Mouse (Mus musculus) retina, embryonic 14.5 days (tissue): Measurements from ENCODE around the gene Apbb1.

Experiments
- DNase-seq: peaks from one replicate; pipeline ENCODE4 v3.0.0-alpha.2; 2015; ENCODE audit warnings: low spot score

Gene Apbb1

DNA sequence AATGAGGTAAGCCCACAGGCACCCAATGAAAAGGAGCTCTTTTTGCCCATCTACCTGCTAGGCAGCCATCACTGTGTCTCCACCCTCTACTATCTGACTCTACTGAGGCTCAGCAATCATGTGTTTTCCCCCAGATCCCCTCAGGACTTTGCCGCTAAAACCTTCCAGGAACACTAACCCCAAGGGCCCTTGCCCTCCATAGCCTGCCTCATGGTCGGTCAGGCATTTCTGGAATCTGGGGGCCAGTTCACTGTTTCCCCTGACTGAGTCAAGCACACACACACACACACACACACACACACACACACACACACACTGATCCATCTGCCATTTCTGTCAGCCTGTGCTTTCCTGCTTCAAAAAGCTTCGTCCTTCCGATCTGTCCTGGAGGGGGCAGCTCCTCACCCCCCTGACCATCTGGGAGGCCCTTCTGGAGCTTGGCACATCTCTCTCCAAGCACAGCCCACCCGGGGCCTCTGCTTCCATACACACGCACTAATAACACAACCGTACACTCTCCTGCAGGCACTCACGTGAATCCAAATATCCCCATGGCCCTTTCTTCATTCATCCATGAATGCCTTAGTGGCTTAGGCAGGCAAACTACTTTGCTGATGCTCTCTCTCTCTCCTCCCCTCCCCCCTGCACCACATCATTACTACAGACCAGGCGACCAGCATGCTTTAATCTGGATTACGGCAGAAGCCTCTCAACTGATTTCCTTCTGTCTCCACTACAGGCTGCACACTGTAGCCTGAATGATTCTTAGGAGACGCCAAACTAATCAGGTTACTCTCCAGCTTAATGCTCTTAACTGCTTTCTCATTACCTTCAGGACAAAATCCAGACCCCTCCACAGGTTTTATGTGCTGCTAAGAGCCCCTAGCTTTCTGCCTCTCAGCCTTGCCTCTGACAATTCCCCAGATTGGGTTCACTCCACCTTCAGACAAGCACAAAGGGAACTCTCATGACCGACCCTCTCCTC, 11.6 kb downstream of the Apbb1 start:
- peak; percentile 73 for DNase-seq

- peak; percentile 67 for DNase-seq
These were observed 12.4 kb downstream of the Apbb1 start for GRCm38 (mm10) chr7:105568988-105569471.

DNA sequence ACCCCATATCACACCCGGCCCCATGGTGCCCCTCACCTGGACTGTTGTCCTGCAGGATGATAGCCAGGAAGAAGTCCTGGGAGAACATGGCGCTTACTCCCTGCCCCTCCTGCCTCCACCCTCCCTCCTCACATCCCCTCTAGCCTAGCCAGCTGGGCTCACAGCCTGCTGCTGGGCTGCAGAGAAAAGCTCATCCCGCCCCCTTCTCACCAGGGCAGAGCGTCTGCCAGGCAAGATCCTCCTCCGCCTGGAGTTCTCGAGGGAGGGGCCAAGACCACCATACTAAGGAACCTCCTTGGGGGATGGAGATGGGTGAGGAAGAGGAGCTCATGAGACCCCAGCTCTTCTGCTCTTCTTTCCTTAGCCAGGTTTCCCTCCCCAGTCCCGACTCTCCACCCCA, 12.9 kb downstream of the Apbb1 start:
- DNase-seq, result peak; percentile 62

DNA sequence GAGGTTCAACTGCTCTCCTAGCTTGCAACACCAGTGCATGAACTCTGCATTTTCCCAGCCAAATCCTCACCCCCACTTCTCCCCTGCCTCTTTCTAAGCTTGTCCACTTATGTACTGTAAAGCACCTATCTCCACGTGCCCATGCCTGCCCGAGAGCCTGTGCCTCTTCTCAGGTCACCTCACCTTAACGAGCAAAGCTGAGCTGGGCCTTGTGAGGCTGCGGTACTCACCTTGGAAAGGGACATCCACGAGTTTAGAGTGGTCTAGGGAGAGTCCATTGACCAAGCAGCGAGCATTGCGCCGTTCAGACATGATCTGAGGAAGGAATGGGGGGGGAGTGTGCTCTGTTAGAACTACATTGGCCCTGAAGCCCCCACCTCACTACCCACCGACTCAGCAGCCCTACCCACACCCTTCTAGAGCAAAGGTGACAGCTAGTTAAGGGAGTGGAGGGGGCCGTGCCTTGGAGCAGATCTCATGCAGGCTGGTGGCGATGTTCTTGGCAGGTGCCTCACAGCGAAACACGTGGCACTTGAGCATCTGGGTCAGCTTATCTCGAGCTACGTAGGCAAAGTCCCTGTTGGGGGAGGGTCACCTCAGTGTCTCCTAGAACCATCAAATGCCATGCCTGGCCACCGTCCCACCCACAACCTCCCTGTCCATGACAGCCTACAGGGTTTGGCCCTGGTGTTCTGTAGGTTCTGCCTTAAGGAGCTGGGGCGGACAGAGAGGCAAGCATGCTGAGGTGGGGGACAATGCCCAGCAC, 16.2 kb downstream of the Apbb1 start:
- DNase-seq, result no peak

GRCm38 (mm10) chr7:105563367-105563766, 18.1 kb downstream of the Apbb1 start:
- no peak for DNase-seq

GRCm38 (mm10) chr7:105562317-105562716, 19.1 kb downstream of the Apbb1 start:
- DNase-seq, result no peak

- DNase-seq, result no peak
These were observed 22.4 kb downstream of the Apbb1 start for GRCm38 (mm10) chr7:105559016-105559415.

GRCm38 (mm10) chr7:105557671-105558070, 23.8 kb downstream of the Apbb1 start:
- no peak for DNase-seq

DNA sequence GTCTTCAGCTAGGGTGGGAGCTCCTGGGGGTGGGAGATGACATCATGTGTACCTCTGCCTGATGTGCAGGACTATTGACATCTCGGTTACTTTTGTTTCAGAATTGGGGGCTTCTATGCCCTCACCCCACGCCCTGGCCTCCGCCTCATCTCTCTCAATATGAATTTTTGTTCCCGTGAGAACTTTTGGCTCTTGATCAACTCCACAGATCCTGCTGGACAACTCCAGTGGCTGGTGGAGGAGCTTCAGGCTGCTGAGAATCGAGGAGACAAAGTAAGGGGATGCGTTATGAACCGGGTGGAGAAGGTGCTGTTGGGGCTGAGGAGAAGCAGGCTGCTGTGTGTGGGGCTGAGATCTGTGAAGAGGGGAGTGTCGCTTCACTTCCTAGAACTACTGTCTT, 25.0 kb downstream of the Apbb1 start:
- no peak for DNase-seq

DNA sequence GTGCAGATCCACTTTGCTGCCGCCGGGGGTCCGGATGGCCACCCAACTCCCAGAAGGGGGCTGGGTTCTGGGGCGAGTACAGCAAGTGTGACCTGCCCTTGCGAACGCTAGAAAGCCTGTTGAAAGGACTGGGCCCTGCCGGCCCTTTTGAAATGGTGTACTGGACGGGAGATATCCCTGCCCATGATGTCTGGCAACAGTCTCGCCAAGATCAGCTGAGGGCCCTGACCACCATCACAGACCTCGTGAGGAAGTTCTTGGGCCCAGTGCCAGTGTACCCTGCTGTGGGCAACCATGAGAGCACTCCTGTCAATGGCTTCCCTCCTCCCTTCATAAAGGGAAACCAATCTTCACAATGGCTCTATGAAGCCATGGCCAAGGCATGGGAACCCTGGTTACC, 25.9 kb downstream of the Apbb1 start:
- DNase-seq, result no peak

DNA sequence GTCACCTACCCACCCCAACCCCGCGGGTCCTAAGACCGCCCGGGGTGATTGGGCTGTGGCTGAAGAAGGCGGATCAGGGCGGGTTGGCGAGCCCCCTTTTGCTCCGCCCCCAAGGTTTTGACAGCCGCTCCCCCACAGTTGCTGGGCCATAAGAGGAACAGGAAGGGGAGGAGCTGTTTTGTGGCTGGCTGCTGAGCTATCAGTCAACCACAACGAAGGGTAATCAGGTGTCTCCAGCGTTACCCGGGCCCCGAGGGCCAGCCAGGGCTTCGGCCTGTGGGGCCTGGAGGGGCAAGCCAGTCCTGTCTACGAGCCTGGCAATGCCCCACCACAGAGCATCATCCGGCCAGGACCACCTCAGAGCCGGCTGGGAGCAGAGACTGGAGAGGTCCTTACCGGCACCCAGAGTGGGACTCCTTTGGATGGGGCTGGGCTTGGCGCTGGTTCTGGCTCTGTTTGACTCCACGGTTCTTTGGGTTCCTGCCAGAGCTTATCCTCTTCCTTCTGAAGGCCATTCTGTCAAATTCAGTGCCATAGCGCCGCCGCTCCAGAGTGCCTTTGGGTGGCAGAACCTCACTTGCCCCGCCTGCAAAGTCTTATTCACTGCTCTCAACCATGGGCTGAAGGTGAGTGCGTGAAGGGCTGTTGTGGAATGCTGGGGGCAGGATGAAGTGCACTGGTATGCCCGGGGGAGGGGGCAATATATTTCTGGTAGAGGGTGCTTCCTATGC, 27.1 kb downstream of the Apbb1 start, which contains the start of gene Smpd1:
Smpd1 (plus strand) TSS at position 149 of the 731 bp plus-strand sequence.
- DNase-seq, result peak; percentile 89

DNA sequence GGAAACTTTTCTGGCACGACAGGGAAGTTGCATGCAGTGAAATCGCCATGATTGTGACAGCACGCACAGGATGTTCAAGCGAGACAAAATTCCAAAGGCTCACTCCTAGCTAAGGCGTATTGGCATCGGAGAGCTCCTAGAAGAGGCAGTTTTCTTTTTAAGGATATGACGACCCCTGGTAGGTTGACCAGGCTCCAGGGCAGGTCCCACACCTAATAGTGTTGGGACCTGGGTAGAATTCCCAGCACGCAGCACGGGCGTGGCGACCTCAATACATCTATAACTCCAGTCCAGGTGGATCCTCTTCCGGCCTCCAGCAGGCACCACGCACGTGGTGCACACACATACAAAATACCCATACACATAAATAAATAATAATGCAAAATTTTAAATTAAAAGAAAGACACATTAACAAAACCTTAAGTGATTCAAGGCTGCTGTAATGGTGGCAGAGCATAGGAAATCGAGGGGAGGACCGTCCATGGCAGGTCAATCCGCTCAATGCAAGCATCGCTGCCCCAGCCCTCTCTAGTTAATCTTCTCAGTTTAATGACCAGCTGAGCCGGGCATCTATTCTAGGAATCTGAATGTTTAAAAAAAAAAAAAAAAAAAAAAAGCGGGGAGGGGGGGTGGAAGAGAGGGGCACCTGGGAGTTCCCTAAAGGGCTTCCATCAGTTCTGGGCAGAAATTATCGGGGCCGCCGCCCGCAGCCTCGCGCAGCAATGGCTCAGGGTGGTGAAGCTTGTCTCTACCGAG, 27.8 kb downstream of the Apbb1 start:
- no peak for DNase-seq

DNA sequence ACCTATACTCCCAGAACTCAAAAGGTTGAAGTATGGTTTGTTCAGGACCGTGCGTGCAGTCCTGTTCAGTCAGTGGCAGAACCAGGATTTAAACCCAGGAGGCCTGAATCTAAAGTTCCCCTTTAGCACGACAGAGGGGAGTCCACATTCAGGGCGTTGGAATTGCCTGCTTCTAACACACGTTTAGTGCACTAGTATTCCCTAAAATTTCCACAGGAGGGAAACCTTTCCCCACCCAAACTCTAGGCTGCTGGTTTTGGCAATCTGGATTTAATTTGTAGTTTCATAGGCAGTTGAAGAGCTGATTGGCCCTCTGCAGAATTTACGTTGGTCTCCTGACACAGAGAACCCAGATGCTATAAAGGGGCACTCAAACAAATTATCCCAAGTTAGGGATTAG, 32.4 kb downstream of the Apbb1 start:
- DNase-seq, result peak; percentile 55

GRCm38 (mm10) chr7:105547970-105548369, 33.5 kb downstream of the Apbb1 start:
- DNase-seq, result no peak

DNA sequence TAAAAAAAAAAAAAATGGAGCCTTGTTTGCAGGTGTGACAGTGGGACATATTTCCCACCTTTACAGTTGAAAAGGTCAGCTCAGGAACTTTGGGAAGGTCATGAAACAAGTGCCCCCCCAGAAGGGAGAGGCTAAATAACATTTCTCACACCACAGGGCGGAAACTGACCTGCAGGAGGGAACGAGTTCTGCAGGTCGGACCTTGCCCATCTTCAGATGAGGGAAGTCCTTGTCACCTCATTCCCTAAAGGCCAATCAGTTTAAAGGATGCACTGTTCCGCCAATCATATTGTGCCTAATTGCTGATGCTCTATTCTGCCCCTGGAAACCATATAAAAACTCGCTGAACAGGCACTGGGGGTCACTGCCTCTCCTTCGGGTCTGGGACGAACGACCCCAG, 35.5 kb downstream of the Apbb1 start:
- no peak for DNase-seq

DNA sequence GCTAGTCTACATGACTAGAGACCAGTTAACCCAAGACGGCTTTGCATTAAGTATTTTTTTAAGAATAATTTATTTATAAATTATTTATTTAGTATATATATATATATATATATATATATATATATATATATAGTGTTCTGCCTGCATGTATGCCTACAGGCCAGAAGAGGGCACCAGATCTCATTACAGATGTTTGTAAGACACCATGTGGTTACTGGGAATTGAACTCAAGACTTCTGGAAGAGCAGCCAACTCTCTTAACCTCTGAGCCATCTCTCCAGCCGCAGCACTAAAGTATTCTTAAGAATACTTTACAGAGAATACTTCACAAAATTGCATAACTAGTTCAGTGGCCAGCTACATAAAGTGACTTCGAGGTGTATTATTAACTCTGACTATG, 47.3 kb downstream of the Apbb1 start:
- peak; percentile 44 for DNase-seq

GRCm38 (mm10) chr7:105528094-105528493, 53.4 kb downstream of the Apbb1 start:
- no peak for DNase-seq

GRCm38 (mm10) chr7:105527306-105527937, 54.0 kb downstream of the Apbb1 start:
- peak; percentile 81 for DNase-seq

- DNase-seq, result no peak
These were observed 57.2 kb downstream of the Apbb1 start for GRCm38 (mm10) chr7:105524222-105524621.

DNA sequence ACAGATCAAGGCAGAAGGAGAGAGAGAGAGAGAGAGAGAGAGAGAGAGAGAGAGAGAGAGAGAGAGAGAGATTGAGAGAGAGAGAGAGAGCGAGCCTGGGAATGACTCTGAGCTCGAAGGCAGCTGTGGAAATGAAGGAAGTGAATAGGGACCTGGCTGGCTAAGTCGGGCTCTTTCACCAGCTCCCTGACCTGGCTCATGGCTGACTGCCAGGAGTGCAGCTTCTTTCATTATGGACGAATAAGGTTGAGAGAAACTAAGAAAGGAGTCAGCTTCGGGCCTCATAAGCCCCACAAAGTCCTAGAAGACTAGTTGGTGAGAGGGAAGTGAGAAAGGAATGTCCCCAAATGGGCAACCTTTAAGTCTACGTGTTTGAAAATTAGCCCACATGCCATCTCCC, 61.3 kb downstream of the Apbb1 start:
- no peak for DNase-seq

GRCm38 (mm10) chr7:105519771-105520170, 61.7 kb downstream of the Apbb1 start:
- no peak for DNase-seq
